Mouse (Mus musculus): ENCODE measurements around the gene Cib3. TPM values are rescaled to one million over a fixed set of nuclear protein-coding genes. Genes with fewer than 3 reads are reported as not detected.

Cib3 gene
- polyA plus RNA-seq, 1 experiment = not detected

GRCm38 (mm10) chr8:72210222-72210621, 2.4 kb downstream of the Cib3 start:
- TF ChIP-seq POLR2A (IDR thresholded peaks at IDR 0.05; ENCODE audit: borderline replicate concordance, extremely low read depth, insufficient read depth, insufficient read length, poor library complexity, severe bottlenecking) (no peak), CTCF (IDR thresholded peaks at IDR 0.05; ENCODE audit: borderline replicate concordance, extremely low read depth, insufficient read depth, insufficient read length) (no peak)
- no peak for DNase-seq (ENCODE audit: low read depth)

DNA sequence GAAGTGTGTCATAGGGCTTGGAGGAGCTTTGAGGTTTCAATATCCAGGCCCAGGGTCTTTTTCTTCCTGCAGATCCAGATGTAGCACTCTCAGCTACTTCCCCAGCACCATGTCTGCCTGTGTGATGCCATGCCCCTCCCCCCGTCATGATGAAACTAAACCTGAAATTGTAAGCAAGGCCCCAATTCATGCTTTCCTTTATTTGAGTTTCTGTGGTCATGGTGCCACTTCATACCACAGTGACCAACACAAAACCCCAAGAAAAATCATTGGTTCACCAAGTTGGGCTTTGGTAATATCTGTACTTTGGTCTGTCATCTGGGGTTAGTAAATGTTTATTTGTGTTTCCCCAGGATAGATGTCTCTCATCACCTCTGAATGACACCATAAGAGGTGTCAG, 4.1 kb downstream of the Cib3 start:
- no peak for DNase-seq (ENCODE audit: low read depth)
- no peak for TF ChIP-seq CTCF (IDR thresholded peaks at IDR 0.05; ENCODE audit: borderline replicate concordance, extremely low read depth, insufficient read depth, insufficient read length)
- no peak for TF ChIP-seq POLR2A (IDR thresholded peaks at IDR 0.05; ENCODE audit: borderline replicate concordance, extremely low read depth, insufficient read depth, insufficient read length, poor library complexity, severe bottlenecking)

DNA sequence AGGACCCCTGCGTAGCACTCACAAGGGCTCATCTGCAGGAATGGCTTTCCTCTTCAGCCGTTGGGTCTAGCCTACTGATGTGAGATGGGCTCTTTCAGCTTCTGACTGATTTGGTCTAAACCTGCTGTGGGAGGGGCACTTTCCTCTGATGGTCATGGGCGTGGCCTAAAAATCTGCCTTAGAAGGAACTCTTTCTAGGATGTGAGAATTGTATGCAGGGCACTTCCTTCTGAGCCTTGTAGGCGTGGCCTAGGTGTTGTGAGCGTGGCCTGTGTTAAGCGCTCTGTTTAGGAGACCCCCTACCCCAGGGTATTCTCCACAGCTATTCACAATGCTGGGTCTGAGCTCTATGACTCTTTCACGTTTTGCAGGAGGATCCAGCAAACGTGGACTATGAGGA, 14.6 kb downstream of the Cib3 start:
- DNase-seq (ENCODE audit: low read depth) = no peak
- TF ChIP-seq POLR2A (IDR thresholded peaks at IDR 0.05; ENCODE audit: borderline replicate concordance, extremely low read depth, insufficient read depth, insufficient read length, poor library complexity, severe bottlenecking) (no peak), CTCF (IDR thresholded peaks at IDR 0.05; ENCODE audit: borderline replicate concordance, extremely low read depth, insufficient read depth, insufficient read length) (no peak)

GRCm38 (mm10) chr8:72192065-72192464, 20.6 kb downstream of the Cib3 start:
- no peak for TF ChIP-seq CTCF (IDR thresholded peaks at IDR 0.05; ENCODE audit: borderline replicate concordance, extremely low read depth, insufficient read depth, insufficient read length)
- TF ChIP-seq POLR2A (IDR thresholded peaks at IDR 0.05; ENCODE audit: borderline replicate concordance, extremely low read depth, insufficient read depth, insufficient read length, poor library complexity, severe bottlenecking) = no peak
- no peak for DNase-seq (ENCODE audit: low read depth)

- TF ChIP-seq CTCF (IDR thresholded peaks at IDR 0.05; ENCODE audit: borderline replicate concordance, extremely low read depth, insufficient read depth, insufficient read length) (no peak), POLR2A (IDR thresholded peaks at IDR 0.05; ENCODE audit: borderline replicate concordance, extremely low read depth, insufficient read depth, insufficient read length, poor library complexity, severe bottlenecking) (no peak)
- no peak for DNase-seq (ENCODE audit: low read depth)
These were observed 22.5 kb downstream of the Cib3 start for GRCm38 (mm10) chr8:72190215-72190539.

- TF ChIP-seq CTCF (IDR thresholded peaks at IDR 0.05; ENCODE audit: borderline replicate concordance, extremely low read depth, insufficient read depth, insufficient read length) = no peak
- TF ChIP-seq POLR2A (IDR thresholded peaks at IDR 0.05; ENCODE audit: borderline replicate concordance, extremely low read depth, insufficient read depth, insufficient read length, poor library complexity, severe bottlenecking) = no peak
- no peak for DNase-seq (ENCODE audit: low read depth)
These were observed 23.0 kb downstream of the Cib3 start, which contains the start of gene Hsh2d for GRCm38 (mm10) chr8:72189417-72190214. TSS of gene Hsh2d (plus strand) at chr8:72189638.

DNA sequence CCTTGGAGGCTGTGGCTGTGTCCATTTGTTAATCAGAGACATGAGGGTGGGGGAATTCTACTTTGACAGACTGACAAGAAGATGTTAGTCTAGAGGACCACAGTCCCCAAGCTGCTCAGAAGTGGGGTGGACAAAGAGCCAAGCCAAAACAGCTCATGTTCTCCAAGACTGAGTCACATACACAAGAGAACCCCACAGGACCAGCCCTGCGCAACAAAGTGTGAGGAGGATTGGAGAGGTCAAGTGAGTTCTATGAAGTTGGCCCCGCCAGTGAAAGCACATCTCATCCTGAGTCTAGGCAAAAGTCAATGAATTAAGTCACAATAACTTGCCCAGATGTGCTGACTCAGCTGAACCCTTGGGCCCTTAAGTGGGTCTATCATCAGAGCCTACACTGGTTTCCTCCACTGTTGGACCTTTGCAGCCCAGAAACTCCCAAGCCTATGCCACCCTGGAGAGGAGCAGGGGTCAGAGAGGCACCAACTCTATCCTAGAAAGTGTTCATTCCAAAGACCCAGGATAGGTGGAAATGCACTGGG, 24.8 kb downstream of the Cib3 start:
- no peak for TF ChIP-seq CTCF (IDR thresholded peaks at IDR 0.05; ENCODE audit: borderline replicate concordance, extremely low read depth, insufficient read depth, insufficient read length)
- TF ChIP-seq POLR2A (IDR thresholded peaks at IDR 0.05; ENCODE audit: borderline replicate concordance, extremely low read depth, insufficient read depth, insufficient read length, poor library complexity, severe bottlenecking) = no peak
- DNase-seq (ENCODE audit: low read depth) = no peak

- TF ChIP-seq CTCF (IDR thresholded peaks at IDR 0.05; ENCODE audit: borderline replicate concordance, extremely low read depth, insufficient read depth, insufficient read length) (no peak), POLR2A (IDR thresholded peaks at IDR 0.05; ENCODE audit: borderline replicate concordance, extremely low read depth, insufficient read depth, insufficient read length, poor library complexity, severe bottlenecking) (no peak)
- peak; percentile 69 for DNase-seq (ENCODE audit: low read depth)
These were observed 29.0 kb downstream of the Cib3 start for GRCm38 (mm10) chr8:72183554-72184202.

- DNase-seq (ENCODE audit: low read depth) = peak; percentile 75
- no peak for TF ChIP-seq POLR2A (IDR thresholded peaks at IDR 0.05; ENCODE audit: borderline replicate concordance, extremely low read depth, insufficient read depth, insufficient read length, poor library complexity, severe bottlenecking)
- peak; percentile 74; the same call in 1 of the 2 replicates for TF ChIP-seq CTCF (IDR thresholded peaks at IDR 0.05; ENCODE audit: borderline replicate concordance, extremely low read depth, insufficient read depth, insufficient read length)
These were observed 35.2 kb downstream of the Cib3 start for GRCm38 (mm10) chr8:72177346-72177925.

- TF ChIP-seq CTCF (IDR thresholded peaks at IDR 0.05; ENCODE audit: borderline replicate concordance, extremely low read depth, insufficient read depth, insufficient read length) (no peak), POLR2A (IDR thresholded peaks at IDR 0.05; ENCODE audit: borderline replicate concordance, extremely low read depth, insufficient read depth, insufficient read length, poor library complexity, severe bottlenecking) (no peak)
- DNase-seq (ENCODE audit: low read depth) = no peak
These were observed 42.9 kb downstream of the Cib3 start for GRCm38 (mm10) chr8:72169681-72170249.

GRCm38 (mm10) chr8:72169098-72169668, 43.5 kb downstream of the Cib3 start:
- TF ChIP-seq CTCF (IDR thresholded peaks at IDR 0.05; ENCODE audit: borderline replicate concordance, extremely low read depth, insufficient read depth, insufficient read length) (no peak), POLR2A (IDR thresholded peaks at IDR 0.05; ENCODE audit: borderline replicate concordance, extremely low read depth, insufficient read depth, insufficient read length, poor library complexity, severe bottlenecking) (no peak)
- no peak for DNase-seq (ENCODE audit: low read depth)
